Mouse (Mus musculus) CD4-positive helper T cell, adult 2 months (primary cell): Measurements from ENCODE around the gene Atp2a3.

ENCODE experiments used
- DNase-seq: peaks from one replicate; pipeline ENCODE4 v3.0.0-alpha.2; 2012; ENCODE audit warnings: low read depth, missing footprints, low spot score

Gene Atp2a3

GRCm38 (mm10) chr11:72954216-72954615 is 6.8 kb upstream of the Atp2a3 start:
- no peak for DNase-seq

- DNase-seq, result no peak
Observed at GRCm38 (mm10) chr11:72955339-72955974, 5.5 kb upstream of the Atp2a3 start.

- DNase-seq, result no peak
Observed at GRCm38 (mm10) chr11:72957318-72957717, 3.7 kb upstream of the Atp2a3 start.

DNA sequence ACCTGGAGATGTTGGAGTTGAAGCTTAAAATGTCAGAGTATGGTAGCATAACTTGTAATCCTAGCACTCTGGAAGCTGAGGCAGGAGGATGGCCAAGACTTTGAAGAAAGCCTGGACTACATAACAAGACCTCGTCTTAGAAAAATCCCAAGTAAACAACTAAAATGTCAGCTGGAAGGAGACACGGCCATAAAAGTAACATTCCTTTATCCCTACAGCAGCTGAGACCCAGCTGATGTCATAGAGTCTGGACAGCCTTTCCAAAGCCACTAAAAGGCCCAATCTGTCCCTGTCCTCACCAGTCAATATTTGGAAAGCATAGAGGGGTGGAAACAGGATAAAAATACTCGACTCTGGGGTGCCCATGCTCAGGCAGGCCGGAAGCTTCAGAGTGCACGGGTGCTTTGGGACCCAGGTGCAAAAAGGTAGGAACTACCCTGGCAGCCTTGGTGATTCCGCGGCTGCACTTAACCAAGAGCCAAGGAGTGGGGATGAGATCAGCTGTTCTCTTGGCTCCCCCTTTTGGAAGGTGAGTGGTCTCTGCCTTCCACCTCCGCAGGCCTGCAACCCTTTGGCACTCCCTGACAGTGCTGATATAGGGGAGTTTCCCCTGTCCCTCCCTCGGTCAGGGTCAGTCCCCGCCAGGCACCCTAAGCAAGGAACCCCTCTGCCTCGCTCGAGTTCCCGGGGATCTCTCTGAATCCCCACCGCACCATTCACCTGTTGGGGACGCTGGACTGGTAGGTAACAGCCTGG is 867 bp upstream of the Atp2a3 start:
- DNase-seq, result no peak

GRCm38 (mm10) chr11:72960723-72961071 is 272 bp upstream of the Atp2a3 start:
- DNase-seq, result no peak

- no peak for DNase-seq
Observed at GRCm38 (mm10) chr11:72962378-72962777, 1.4 kb downstream of the Atp2a3 start.

DNA sequence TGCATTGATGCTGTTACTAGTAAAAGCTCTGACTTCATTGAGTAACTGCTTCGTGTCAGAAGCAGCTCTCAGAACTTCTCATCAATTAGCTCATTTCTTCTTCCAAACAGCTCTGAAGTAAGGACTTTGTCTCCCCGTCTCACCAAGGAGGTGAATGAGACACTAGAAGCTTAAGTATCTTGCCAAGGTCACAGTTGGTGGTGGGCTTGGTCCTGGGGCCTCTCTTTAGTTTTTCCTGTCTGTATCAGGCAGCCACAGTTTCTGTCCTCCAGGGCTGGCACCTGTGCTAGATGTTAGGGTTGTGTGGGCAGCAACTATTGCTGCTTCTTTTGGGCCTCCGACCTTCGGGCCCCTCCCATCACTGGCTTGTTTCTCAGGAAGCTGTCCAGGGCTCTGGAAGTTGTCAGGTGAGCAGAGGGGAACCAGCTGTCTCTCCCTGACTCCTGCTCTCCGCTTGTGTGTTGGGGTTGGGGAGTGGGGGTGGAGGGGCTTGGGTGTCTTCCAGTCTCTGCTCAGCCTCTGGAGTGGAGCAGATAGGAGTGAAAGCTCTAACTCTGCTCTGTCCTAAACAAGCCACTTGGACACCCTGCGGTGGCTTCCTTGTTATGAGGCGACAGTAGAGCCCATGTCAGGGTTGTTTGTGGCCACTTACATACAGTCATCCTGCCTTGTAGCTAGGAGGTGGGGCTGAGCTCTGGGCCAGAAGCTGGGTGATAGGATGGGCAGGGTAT is 2.3 kb downstream of the Atp2a3 start:
- no peak for DNase-seq

DNA sequence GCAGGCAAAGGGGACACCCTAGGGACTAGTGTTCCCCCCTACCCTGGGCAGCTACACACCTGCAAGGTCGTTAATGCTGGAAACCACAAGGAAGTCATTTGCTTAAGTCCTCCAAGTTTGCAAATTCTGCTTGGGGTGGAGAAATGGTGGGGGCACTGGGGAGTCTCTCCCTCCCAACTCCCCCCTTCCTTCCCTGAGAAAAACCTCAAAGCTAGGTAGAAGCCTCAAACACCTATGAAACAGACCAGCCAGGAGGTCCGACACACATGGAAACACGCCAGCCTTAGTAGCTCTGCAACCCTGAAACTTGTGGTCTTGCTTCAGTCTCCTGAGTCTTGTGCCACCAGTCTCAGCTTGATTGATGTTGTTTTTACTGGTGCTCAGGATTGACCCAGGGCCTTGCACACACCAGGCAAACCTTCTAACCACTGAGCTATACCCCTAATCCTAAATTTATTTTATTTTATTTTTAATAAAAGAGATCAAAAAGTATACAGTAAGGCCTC is 2.9 kb downstream of the Atp2a3 start:
- DNase-seq, result no peak

- no peak for DNase-seq
Observed at GRCm38 (mm10) chr11:72974995-72975503, 14.1 kb downstream of the Atp2a3 start.

GRCm38 (mm10) chr11:72982516-72982915 is 21.5 kb downstream of the Atp2a3 start:
- DNase-seq, result no peak

GRCm38 (mm10) chr11:72983283-72983682 is 22.3 kb downstream of the Atp2a3 start:
- DNase-seq, result no peak

DNA sequence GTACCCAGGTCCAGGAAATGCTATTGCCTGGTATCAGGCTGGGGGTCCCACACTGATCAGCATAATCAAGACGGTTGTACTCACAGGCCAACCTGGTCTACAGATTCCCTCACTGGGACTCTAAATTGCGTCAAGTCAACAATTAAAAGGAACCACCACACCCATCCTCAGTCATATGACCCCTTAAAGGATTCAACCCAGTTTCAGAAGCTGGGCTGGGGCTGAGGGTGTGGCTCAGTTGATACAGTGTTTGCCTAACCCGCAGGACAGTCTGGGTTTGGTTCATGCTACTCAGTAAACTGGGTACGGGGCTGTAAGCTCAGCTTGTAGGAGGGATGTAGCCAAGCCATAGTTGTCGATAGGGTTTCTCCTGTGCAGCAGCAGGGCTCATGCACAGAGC is 25.8 kb downstream of the Atp2a3 start:
- DNase-seq, result no peak

GRCm38 (mm10) chr11:72987234-72987633 is 26.3 kb downstream of the Atp2a3 start:
- DNase-seq, result no peak

GRCm38 (mm10) chr11:72987807-72988206 is 26.8 kb downstream of the Atp2a3 start:
- DNase-seq, result no peak

GRCm38 (mm10) chr11:72989044-72989443 is 28.1 kb downstream of the Atp2a3 start:
- DNase-seq, result no peak

DNA sequence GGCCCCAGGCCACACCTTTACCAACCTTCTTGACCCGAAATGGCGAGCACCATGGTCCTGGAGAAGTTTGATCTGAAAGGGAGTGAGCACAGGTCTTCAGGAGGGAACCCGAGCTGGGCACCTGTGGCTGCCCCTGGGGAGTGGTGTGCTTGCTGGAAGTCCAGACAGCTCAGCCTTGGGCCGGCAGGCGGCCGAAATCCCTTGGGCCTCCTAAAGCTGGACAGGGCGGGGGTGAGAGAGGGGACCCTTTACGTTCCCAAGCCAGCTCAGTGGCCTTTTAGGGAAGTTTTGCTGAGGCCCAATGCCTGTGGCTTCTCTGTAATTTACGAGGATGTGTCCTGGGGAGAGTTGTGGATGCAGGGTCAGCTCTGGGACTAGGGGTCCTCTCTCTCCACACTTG is 29.7 kb downstream of the Atp2a3 start:
- DNase-seq, result no peak

GRCm38 (mm10) chr11:72991961-72992360 is 31.0 kb downstream of the Atp2a3 start:
- no peak for DNase-seq

- no peak for DNase-seq
Observed at GRCm38 (mm10) chr11:72996346-72996745, 35.4 kb downstream of the Atp2a3 start.

DNA sequence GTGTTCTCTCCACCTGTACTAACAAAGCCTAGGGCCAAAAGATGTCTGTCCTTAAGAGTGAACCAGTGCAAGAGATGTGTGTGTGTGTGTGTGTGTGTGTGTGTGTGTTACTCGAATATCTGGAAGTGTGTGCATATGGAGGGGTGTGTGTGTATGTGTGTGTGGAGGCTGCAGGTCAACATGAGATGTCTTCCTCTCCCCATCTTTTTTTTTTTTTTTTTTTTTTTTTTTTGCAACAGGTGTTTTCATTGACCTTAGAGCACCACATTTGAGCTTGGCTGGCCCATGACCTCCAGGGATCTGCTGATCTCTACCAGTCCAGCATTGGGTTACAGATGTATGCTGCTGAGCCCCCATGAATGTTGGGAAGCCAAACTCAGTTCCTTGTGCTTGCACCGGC is 35.8 kb downstream of the Atp2a3 start:
- DNase-seq, result no peak

DNA sequence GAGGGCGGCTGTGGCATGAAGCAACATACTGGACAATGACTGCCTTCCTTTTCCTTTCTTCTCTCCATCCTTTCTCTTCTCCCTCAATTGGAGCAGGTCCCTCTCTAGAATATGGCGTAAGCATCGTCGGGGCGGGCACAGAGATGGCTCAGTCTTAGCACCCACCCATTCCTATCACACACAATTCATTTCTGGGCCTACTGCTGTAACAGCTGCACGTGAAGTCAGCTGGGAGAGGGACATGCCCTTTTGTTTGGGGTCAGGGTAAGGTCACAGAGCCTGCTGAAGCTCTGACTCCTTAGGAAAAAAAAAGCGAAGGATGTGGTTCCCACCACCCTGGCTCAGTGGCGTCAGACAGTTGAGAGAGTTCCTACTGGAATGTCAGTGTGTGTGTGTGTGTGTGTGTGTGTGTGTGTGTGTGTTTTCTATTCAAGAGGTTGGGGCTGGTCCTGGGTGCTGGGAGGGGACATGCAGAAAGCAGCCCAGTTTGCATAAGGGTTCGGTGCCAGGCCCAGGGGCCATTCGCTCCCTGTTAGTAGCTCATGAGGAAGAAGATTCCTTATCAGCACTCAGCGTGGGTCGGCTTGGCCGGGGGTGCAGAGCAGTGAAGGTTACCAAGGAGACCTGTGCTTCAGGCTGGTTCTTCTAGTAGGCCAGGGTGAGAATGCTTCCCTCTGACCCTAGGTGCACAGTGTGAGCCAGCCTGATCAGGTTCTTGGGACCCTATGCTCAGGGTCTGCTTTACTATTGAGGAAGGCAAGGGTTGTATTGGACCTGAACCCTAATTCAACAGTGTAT is 36.8 kb downstream of the Atp2a3 start:
- no peak for DNase-seq

- peak; percentile 21 for DNase-seq
Observed at GRCm38 (mm10) chr11:72998771-72999170, 37.8 kb downstream of the Atp2a3 start, which contains the start of gene P2rx1. Gene P2rx1, plus strand, starts transcription at chr11:72999103.
